In the genomic region with DNA sequence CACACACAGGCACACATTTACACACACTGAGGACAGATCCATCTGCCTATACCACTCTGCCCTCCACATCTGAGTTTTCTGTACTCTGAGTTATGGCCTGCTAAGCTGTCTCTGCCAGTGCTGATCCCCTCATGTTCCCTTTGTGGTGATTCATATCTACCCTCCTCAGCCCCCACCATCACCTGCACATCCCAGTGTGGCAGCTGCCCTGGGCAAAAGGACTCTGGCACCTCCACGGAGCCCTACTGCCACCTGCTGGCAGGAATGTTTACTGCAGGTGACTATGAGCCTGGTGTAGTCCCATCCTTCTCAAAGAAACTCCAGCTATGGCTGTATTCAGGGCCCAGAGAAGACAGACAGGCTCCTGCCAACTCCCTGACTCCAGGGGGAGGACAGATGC, we compare ENCODE assay signal across 1 mouse cellular context.
TF ChIP-seq lines count a peak whose summit lies in the region.

No protein-coding gene starts in this region.

TF ChIP-seq in CH12.LX, 34 proteins besides CTCF, POLR2A, EP300 and RAD21 (continued from another document):
- no peak for TF ChIP-seq ZC3H11A (IDR thresholded peaks at IDR 0.05; ENCODE audit: low read depth, low read length)
- TF ChIP-seq SIN3A (IDR thresholded peaks at IDR 0.05; ENCODE audit: low read length) = no peak
- TF ChIP-seq CHD1 (IDR thresholded peaks at IDR 0.05; ENCODE audit: low read depth, low read length) = no peak
- no peak for TF ChIP-seq CHD2 (IDR thresholded peaks at IDR 0.05; ENCODE audit: low read length)
- TF ChIP-seq MAZ (IDR thresholded peaks at IDR 0.05; ENCODE audit: low read depth, low read length) = no peak
- 0 out of 2 replicates have a peak, but pooled peaks have one; percentile 22 for TF ChIP-seq BHLHE40 (IDR thresholded peaks at IDR 0.05; ENCODE audit: low read depth, low read length)
- TF ChIP-seq MXI1 (IDR thresholded peaks at IDR 0.05; ENCODE audit: low read depth, low read length) = no peak
- TF ChIP-seq MAFK (IDR thresholded peaks at IDR 0.05; ENCODE audit: insufficient replicate concordance, low read length) = no peak
- TF ChIP-seq ZKSCAN1 (IDR thresholded peaks at IDR 0.05; ENCODE audit: borderline replicate concordance, low read depth, low read length) = no peak
